Mouse (Mus musculus): ENCODE data around the gene Atg101.

DNA sequence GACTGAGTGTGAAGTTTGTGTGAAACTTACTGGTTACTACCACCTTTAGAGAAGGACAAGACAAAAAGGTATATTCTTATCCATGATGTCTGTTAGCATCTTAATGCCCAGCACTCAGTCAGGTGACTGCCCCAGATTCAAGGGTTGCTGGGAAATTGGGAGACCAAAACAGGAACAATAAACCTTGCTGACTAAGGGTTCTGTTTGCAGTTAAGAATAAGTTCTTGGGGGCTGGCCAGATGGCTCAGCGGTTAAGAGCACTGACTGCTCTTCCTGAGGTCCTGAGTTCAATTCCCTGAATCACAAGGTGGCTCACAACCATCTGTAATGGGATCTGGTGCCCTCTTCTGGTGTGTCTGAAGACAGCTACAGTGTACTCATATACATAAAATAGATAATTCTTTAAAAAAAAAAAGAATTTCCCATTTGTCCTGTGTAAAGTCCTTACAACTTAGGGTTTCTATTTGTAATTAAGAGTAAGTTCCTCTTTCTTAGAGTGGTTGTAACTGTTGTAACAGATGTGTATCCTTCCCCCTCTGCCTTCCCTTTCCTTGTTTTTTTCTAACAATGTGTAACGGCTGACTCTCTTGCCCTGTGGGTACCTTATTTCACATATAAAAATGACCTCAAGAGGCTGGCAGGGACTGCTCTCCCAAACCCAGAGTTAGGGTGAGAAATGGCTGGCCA is 33.9 kb downstream of the Atg101 start:
- TF ChIP-seq CTCF (IDR thresholded peaks at IDR 0.05; ENCODE audit: low read depth, low read length), result no peak
- no peak for TF ChIP-seq POLR2A (IDR thresholded peaks at IDR 0.05; ENCODE audit: extremely low read depth, insufficient read depth, low read length)

Measured in liver, adult 2 months (tissue).